Mouse (Mus musculus): ENCODE results near the gene N4bp2l1.

N4bp2l1 gene

GRCm38 (mm10) chr5:150561783-150562182 lies 35.2 kb downstream of the N4bp2l1 start:
- DNase-seq = no peak

- no peak for DNase-seq
Measured at GRCm38 (mm10) chr5:150561376-150561775, 35.6 kb downstream of the N4bp2l1 start.

- no peak for DNase-seq
Measured at GRCm38 (mm10) chr5:150560851-150561250, 36.1 kb downstream of the N4bp2l1 start.

GRCm38 (mm10) chr5:150559519-150560103 lies 37.4 kb downstream of the N4bp2l1 start:
- no peak for DNase-seq

GRCm38 (mm10) chr5:150551637-150552036 lies 45.4 kb downstream of the N4bp2l1 start:
- no peak for DNase-seq

GRCm38 (mm10) chr5:150543184-150543583 lies 53.8 kb downstream of the N4bp2l1 start:
- no peak for DNase-seq

- no peak for DNase-seq
Measured at GRCm38 (mm10) chr5:150541302-150541701, 55.7 kb downstream of the N4bp2l1 start.

- no peak for DNase-seq
Measured at GRCm38 (mm10) chr5:150525239-150525638, 71.7 kb downstream of the N4bp2l1 start.

GRCm38 (mm10) chr5:150522867-150523234 lies 74.1 kb downstream of the N4bp2l1 start:
- DNase-seq = no peak

- DNase-seq = peak; percentile 93 to 94
Measured at GRCm38 (mm10) chr5:150521937-150522866, 74.8 kb downstream of the N4bp2l1 start, which contains the start of gene Brca2. Gene Brca2 (plus strand): TSS chr5:150522630.
